Mouse (Mus musculus): ENCODE results near the gene 4930415O20Rik.

Gene 4930415O20Rik

GRCm38 (mm10) chr15:98570873-98571538, at the start of gene 4930415O20Rik, which contains the start of gene Ccnt1:
Gene 4930415O20Rik (plus strand): TSS chr15:98571004.
Gene Ccnt1 (minus strand): TSS chr15:98570923.
- no peak for DNase-seq (ENCODE audit: low read depth, low spot score)

- DNase-seq (ENCODE audit: low read depth, low spot score), result no peak
These were observed 49.6 kb upstream of the 4930415O20Rik start for GRCm38 (mm10) chr15:98521245-98521644.

GRCm38 (mm10) chr15:98526057-98526456, 44.7 kb upstream of the 4930415O20Rik start:
- peak; percentile 66 for DNase-seq (ENCODE audit: low read depth, low spot score)

- DNase-seq (ENCODE audit: low read depth, low spot score), result no peak
These were observed 43.6 kb upstream of the 4930415O20Rik start for GRCm38 (mm10) chr15:98527056-98527771.

- DNase-seq (ENCODE audit: low read depth, low spot score), result no peak
These were observed 42.7 kb upstream of the 4930415O20Rik start for GRCm38 (mm10) chr15:98528066-98528563.

- DNase-seq (ENCODE audit: low read depth, low spot score), result no peak
These were observed 38.5 kb upstream of the 4930415O20Rik start for GRCm38 (mm10) chr15:98532281-98532680.

- no peak for DNase-seq (ENCODE audit: low read depth, low spot score)
These were observed 37.7 kb upstream of the 4930415O20Rik start for GRCm38 (mm10) chr15:98533035-98533531.

GRCm38 (mm10) chr15:98533881-98534627, 36.8 kb upstream of the 4930415O20Rik start, which contains the start of gene Kansl2:
Gene Kansl2 (minus strand): TSS chr15:98534264.
- DNase-seq (ENCODE audit: low read depth, low spot score), result peak; percentile 98

GRCm38 (mm10) chr15:98535921-98536320, 34.9 kb upstream of the 4930415O20Rik start:
- no peak for DNase-seq (ENCODE audit: low read depth, low spot score)

- no peak for DNase-seq (ENCODE audit: low read depth, low spot score)
These were observed 33.8 kb upstream of the 4930415O20Rik start for GRCm38 (mm10) chr15:98536828-98537510.

- no peak for DNase-seq (ENCODE audit: low read depth, low spot score)
These were observed 32.9 kb upstream of the 4930415O20Rik start for GRCm38 (mm10) chr15:98537923-98538322.

GRCm38 (mm10) chr15:98541064-98541463, 29.7 kb upstream of the 4930415O20Rik start:
- DNase-seq (ENCODE audit: low read depth, low spot score), result no peak

GRCm38 (mm10) chr15:98543341-98543740, 27.5 kb upstream of the 4930415O20Rik start:
- DNase-seq (ENCODE audit: low read depth, low spot score), result no peak

- DNase-seq (ENCODE audit: low read depth, low spot score), result no peak
These were observed 25.7 kb upstream of the 4930415O20Rik start for GRCm38 (mm10) chr15:98545151-98545550.

- DNase-seq (ENCODE audit: low read depth, low spot score), result no peak
These were observed 24.0 kb upstream of the 4930415O20Rik start for GRCm38 (mm10) chr15:98546843-98547242.

GRCm38 (mm10) chr15:98552758-98553157, 18.0 kb upstream of the 4930415O20Rik start:
- DNase-seq (ENCODE audit: low read depth, low spot score), result no peak

GRCm38 (mm10) chr15:98555881-98556280, 14.9 kb upstream of the 4930415O20Rik start:
- no peak for DNase-seq (ENCODE audit: low read depth, low spot score)

- DNase-seq (ENCODE audit: low read depth, low spot score), result no peak
These were observed 13.6 kb upstream of the 4930415O20Rik start for GRCm38 (mm10) chr15:98557186-98557585.

- DNase-seq (ENCODE audit: low read depth, low spot score), result no peak
These were observed 3.9 kb upstream of the 4930415O20Rik start for GRCm38 (mm10) chr15:98566973-98567277.

GRCm38 (mm10) chr15:98567278-98568134, 3.3 kb upstream of the 4930415O20Rik start:
- DNase-seq (ENCODE audit: low read depth, low spot score), result peak; percentile 97
